Mouse (Mus musculus) urinary bladder, adult 18-20 months (tissue): Measurements from ENCODE around the gene Nav3.

Experiments
- DNase-seq, 2 experiments: peaks; one replicate each; pipeline ENCODE4 v3.0.0; 2022; ENCODE audit warnings: low spot score in 2 of 2, mixed read lengths in 2 of 2

Gene Nav3

GRCm38 (mm10) chr10:109920607-109921187 lies 535.3 kb downstream of the Nav3 start:
- DNase-seq: peak; percentile 12 to 42

DNA sequence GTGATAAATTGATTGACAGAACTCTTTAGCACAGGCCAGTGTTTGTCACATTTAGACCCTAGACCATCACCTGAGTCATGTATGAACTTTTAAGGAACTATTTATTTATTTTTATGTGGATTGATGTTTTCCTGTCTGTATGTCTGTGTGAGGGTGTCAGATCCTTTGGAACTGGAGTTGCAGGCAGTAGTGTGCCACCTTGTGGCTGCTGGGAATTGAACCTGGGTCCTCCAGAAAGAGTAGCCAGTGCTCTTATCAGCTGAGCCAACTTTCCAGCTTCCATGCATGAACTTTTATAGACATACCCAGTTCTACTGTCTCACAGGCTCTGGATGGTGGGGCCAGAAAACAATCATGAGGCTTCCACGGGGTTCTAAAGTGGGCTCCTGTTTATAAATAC lies 536.5 kb downstream of the Nav3 start:
- DNase-seq: no peak

- no peak for DNase-seq
These were observed 548.8 kb downstream of the Nav3 start for GRCm38 (mm10) chr10:109907206-109907605.

DNA sequence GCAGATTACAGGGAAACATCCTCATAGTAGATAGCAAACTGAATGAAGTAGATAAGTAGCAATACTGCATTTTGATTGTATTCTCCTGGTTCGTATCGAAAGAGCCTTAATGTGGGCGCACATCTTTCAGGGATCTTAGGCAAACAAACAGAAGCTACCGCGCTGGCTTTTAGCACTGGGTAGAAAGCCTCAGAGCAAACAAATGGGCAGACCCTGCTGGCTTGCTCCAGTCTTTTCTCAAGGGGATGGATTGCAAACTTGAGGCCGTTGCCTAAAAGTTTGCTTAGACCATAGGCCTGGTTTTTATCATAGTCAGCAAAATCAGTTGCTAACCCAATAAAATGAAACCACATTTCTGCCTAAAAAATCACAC lies 549.6 kb downstream of the Nav3 start:
- DNase-seq: no peak

GRCm38 (mm10) chr10:109905649-109906412 lies 550.2 kb downstream of the Nav3 start:
- no peak for DNase-seq

- DNase-seq: no peak
These were observed 551.2 kb downstream of the Nav3 start for GRCm38 (mm10) chr10:109904841-109905240.

DNA sequence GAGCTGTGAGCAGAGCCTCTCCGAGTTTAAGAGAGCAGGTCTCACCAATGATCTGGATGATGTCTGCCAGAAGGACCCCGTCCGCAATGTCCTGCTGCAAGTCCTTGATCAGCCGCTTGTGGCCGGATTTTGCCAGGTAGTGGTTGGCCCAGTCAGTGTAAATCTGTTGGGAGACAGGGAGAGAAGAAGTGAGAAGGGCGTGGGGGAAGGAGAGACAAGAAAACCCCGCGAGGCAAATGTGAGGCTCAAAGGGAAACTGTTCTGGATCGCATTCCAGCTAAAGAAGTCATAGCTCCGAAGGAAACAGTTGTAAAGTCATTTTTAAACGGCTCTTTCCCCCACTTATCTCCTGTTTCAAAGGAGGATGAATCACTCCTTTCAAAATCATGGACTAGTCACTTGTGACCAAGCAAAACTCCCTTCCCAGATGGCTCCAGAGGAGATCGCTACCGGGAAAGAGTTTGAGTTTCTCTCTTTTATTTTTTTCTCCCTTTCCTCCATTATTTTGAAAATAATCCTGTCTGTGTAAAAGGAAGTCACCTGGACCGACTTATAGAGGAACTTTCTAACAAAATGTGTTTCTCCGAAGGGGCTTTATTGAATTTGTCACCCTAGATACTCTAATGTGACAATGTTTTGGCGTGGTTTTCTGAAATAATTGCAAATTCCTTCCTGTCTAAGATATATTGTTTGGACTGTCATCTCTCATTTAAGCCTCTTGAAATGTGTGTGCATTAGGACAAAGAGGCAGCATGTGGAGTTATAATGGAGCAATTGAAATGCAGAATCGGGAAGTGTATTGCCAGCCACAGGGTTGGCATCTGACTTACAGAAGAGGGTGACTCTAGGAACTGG lies 552.1 kb downstream of the Nav3 start:
- no peak for DNase-seq

- DNase-seq: no peak
These were observed 552.8 kb downstream of the Nav3 start for GRCm38 (mm10) chr10:109903241-109903640.

- no peak for DNase-seq
These were observed 566.9 kb downstream of the Nav3 start for GRCm38 (mm10) chr10:109889171-109889475.

- DNase-seq: no peak
These were observed 567.4 kb downstream of the Nav3 start for GRCm38 (mm10) chr10:109888355-109889170.

DNA sequence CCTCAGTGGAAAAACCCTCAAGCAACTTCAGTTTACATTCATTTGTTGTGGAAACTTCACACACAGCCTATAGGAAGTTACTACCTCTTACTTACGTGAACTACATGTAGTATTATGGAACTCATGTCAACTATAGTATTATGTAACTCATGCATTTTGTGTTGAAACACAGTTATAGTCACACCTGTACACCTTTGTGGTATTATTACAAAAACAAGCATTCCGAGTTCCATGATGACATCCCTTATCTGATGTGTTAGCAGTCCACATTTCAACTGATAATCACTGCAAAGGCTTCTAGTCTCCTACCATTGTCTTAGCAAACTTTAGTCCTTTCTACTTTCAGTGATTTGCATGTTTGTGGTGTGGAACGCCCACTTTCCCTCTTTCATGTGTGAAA lies 568.8 kb downstream of the Nav3 start:
- no peak for DNase-seq

DNA sequence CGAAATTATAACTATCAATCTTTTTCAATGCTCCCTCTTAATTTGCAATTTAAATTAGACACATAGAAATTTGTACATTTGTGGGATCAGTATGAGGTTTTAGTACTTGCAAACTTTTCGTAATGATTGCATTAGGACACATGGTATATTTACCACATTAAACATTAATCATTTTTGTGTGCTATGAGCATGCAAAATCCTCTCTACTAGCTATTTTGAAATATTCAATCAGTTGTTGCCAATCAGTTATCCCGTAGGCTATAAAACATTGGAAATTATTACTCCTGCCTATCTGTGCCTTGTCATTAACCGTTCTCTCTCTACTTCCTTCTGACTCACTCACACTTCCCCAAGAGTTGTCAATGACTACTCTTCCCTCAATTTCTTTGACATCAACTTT lies 579.9 kb downstream of the Nav3 start:
- no peak for DNase-seq

DNA sequence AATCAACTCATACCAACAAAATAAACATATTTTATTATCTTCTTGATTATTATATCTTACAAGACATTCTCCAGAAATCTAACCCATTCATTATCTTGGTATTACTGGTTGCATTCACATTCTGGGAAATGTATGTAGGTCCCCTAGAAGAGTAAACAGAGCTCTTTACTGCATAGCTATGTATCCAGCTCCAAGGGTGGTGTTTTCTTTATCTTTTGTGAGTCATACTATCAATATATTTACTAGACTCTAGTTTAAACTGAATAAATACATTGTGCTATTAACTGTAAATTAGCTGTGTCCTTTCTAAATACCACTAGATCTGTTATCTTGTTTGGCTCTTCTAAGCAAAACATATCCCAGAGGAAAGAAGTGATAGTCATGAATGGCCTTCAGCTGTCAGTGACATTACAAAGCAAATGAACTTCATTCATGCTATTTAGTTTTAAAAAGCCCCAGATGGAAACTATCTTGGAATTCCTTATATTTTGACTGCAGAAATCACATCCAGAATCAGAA lies 580.6 kb downstream of the Nav3 start:
- no peak for DNase-seq

DNA sequence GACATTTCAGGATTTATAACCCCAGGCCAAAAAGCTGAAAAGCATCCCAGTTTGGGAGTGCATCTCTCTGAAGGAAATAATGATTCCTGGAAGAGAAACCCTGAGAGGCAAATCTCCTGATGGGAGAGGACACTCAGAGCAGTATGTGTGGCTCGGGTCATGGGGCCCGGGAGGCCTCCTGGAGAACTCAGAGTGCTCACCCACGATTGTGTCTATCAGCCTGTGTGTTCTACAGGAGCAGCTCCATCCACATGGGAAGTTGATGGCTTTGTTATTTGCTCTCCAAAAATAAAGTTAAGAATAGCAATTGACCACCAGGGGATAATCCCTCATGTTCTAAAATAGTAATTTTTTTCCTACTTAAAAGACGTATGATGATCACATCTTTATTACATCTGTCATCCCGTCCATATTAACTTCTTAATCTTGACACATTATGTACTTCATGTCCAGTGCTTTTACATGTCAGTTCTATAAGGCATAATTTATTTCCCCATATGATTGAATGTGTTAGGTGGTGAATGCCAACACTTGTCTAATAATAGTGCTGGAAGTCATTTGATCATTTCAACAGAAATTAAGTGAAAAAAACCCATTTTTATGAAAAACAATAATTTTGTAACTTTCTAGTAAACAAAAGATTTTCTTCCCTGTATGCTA lies 581.2 kb downstream of the Nav3 start:
- DNase-seq: no peak

DNA sequence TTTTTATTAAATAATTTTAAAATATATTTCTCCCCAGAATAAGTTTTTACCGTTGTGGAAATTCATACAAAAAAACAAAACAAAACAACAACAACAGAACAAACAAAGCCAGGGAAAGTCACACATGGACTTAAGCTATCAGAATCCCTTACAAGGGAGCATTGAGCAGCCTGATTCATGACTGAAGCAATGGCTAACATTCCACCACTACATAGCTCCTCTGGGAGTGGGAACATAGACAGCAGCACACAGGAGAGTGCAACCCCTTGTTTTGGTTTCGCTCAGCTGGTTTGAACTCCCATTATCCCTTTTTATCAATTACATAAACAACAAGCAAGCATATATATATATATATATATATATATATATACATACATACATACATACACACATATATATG lies 589.9 kb downstream of the Nav3 start:
- DNase-seq: no peak

- no peak for DNase-seq
These were observed 590.6 kb downstream of the Nav3 start for GRCm38 (mm10) chr10:109865391-109865790.

- DNase-seq: peak in 1 of 2 experiments; percentile 5
These were observed 591.3 kb downstream of the Nav3 start for GRCm38 (mm10) chr10:109864708-109865107.

GRCm38 (mm10) chr10:109861275-109861674 lies 594.7 kb downstream of the Nav3 start:
- no peak for DNase-seq

- no peak for DNase-seq
These were observed 597.4 kb downstream of the Nav3 start for GRCm38 (mm10) chr10:109858568-109858967.

- DNase-seq: no peak
These were observed 603.6 kb downstream of the Nav3 start for GRCm38 (mm10) chr10:109852392-109852791.

DNA sequence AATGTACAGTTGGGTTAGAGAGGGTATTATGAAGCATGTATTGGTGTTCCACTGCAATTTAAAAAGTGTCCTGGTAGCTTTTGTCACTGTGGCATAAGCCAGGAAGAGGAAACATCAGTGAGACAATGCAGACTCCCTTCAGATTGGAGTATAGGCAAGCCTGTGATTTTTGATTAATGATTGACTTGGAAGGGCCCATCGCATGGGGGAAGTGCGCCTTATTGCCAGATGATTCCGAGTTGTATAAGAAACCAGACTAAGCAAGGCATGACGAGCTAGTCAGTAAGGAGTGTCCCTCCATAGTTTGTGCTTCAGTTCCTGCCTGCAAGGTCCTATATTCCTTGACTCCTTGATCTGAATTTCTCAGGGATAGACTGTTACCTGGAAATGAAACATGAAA lies 608.4 kb downstream of the Nav3 start:
- DNase-seq: no peak
